Mouse (Mus musculus) small intestine, adult 2 months (tissue): ENCODE measurements around the gene Syt6.

ENCODE experiments used
- CTCF ChIP-seq: fragments of 200-500 bp; IDR thresholded peaks from 2 replicates; pipeline ENCODE4 v1.5.1; 2012; ENCODE audit warnings: low read depth, mild to moderate bottlenecking, control low read depth, inconsistent platforms, low read length, moderate library complexity, mixed read lengths; ENCODE audit not compliant: insufficient replicate concordance, insufficient read length; ENCODE audit errors: extremely low read depth
- POLR2A ChIP-seq: fragments of 200-500 bp; IDR thresholded peaks from 2 replicates; pipeline ENCODE4 v1.6.1; 2012; ENCODE audit warnings: low read depth, mild to moderate bottlenecking, control low read depth, inconsistent platforms, low read length, moderate library complexity

GRCm38 (mm10) chr3:103610231-103610630 is 35.2 kb downstream of the Syt6 start:
- TF ChIP-seq CTCF (no peak), POLR2A (no peak)
